Mouse (Mus musculus): Measurements from ENCODE around the gene Spg7. TPM values are rescaled to one million over a fixed set of nuclear protein-coding genes. Genes with fewer than 3 reads are reported as not detected.

Spg7 gene
- polyA plus RNA-seq, 1 experiment from 2014 or later: 60.1 TPM

GRCm38 (mm10) chr8:123113908-123114469, 51.2 kb downstream of the Spg7 start:
- H3K9ac ChIP-seq: no peak overlapping the region
- H3K4me3 ChIP-seq: no peak overlapping the region
- ATAC-seq (replicated peaks; ENCODE audit: insufficient number of reproducible peaks, insufficient read depth, low FRiP score, low read depth): no peak
- H3K36me3 ChIP-seq: no peaks in the 10 kb centered on the region
- H3K27ac ChIP-seq: no peak overlapping the region
- H3K27me3 ChIP-seq: peaks cover 40% of the 10 kb centered on the region
- no peaks in the 10 kb centered on the region for H3K9me3 ChIP-seq (replicated peaks)
- no peak overlapping the region for H3K4me2 ChIP-seq
- 25% methylated on average over 2 of the region's 2 CpGs for WGBS
- H3K4me1 ChIP-seq (replicated peaks): peaks cover 22% of the 10 kb centered on the region

DNA sequence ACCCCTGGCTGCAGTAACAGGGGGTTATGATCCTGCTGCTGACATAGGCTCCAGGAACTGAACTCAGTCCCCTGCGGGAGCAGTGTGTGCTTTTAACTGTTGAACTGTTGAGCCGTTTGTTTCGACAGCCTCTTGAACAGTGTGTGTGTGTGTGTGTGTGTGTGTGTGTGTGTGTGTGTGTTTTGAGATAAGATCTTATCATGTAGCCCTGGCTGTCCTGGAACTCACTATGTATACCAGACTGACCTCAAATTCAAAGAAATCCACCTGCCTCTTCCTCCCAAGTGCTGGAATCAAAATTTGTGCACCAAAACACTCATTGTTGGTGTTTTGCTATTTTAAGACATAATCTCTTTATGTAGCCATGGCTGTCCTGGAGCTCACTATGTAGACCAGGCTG, 51.9 kb downstream of the Spg7 start:
- H3K27me3 ChIP-seq: peaks cover 46% of the 10 kb centered on the region

GRCm38 (mm10) chr8:123117127-123117731, 54.5 kb downstream of the Spg7 start, which contains the start of gene Cpne7:
TSS of gene Cpne7 (plus strand) at chr8:123117374.
- peak within 1 kb of the TSS; percentile 50 for H3K4me3 ChIP-seq
- peaks cover 59% of the 10 kb centered on the region for H3K27me3 ChIP-seq
- WGBS: 1% methylated on average over 50 of the region's 51 CpGs
- H3K36me3 ChIP-seq: no peaks in the 10 kb centered on the region
- H3K4me1 ChIP-seq (replicated peaks): peaks cover 22% of the 10 kb centered on the region
- H3K9ac ChIP-seq: peak within 1 kb of the TSS; percentile 31
- H3K4me2 ChIP-seq: peak within 1 kb of the TSS; percentile 87
- no peak within 1 kb of the TSS for H3K27ac ChIP-seq
- peak; percentile 50; the same call in 1 of the 2 replicates for ATAC-seq (replicated peaks; ENCODE audit: insufficient number of reproducible peaks, insufficient read depth, low FRiP score, low read depth)
- no peaks in the 10 kb centered on the region for H3K9me3 ChIP-seq (replicated peaks)

More for the DNA sequence above, 51.9 kb downstream of the Spg7 start:
- Histone ChIP-seq H3K27ac (no peak overlapping the region), H3K4me3 (no peak overlapping the region), H3K9me3 (replicated peaks) (no peaks in the 10 kb centered on the region), H3K4me1 (replicated peaks) (peaks cover 22% of the 10 kb centered on the region), H3K9ac (no peak overlapping the region), H3K4me2 (no peak overlapping the region), H3K36me3 (no peaks in the 10 kb centered on the region)
- WGBS: 21% methylated on average over 3 of the region's 3 CpGs
- no peak for ATAC-seq (replicated peaks; ENCODE audit: insufficient number of reproducible peaks, insufficient read depth, low FRiP score, low read depth)

DNA sequence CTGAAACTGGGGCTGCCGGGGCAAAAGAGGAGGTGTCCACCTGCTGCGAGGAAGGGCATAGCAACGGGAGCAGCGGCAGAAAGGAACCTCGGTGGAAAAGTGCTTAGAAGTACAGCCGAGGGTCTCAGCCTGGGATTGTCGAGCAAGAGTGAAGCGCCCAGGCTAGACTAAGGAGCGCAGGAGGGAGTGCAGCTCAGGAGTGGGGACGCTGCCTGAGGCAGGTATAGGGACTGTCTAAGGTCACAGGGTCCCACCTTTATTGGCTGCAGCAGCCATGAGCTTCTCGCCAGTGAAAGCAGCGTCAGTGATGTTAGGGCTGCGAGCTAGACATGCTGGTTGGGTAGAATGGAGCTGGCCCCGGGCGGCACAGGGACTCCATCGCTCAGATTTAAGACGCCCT, 55.0 kb downstream of the Spg7 start:
- no peaks in the 10 kb centered on the region for H3K9me3 ChIP-seq (replicated peaks)
- WGBS: 2% methylated on average over 17 of the region's 17 CpGs
- peaks cover 22% of the 10 kb centered on the region for H3K4me1 ChIP-seq (replicated peaks)
- H3K4me2 ChIP-seq: peak overlapping the region; percentile 87
- no peak overlapping the region for H3K27ac ChIP-seq
- H3K4me3 ChIP-seq: peak overlapping the region; percentile 50
- H3K36me3 ChIP-seq: no peaks in the 10 kb centered on the region
- peaks cover 61% of the 10 kb centered on the region for H3K27me3 ChIP-seq
- ATAC-seq (replicated peaks; ENCODE audit: insufficient number of reproducible peaks, insufficient read depth, low FRiP score, low read depth): no peak
- H3K9ac ChIP-seq: 0 out of 2 replicates have a peak overlapping the region, but pooled peaks have one; percentile 31

DNA sequence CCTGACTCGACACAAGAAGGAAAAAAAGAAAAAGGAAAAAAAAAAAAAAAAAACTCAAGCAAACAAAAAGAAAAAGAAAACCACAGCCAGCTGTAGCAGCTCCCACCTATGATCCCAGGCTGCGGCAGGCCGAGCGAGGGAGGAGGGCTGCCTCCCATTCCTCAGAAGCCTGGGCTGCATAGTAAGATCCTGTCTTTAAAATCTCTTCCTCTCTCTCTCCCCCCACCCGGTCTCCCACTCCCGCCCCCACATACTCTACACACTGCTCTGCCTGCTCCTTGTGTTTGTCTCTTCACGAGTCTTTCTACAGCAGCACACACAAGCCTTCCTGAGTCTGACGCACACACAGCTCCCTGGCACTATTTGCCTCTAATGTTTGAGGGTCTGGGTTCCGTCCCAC, 59.3 kb downstream of the Spg7 start:
- WGBS: 43% methylated on average over 9 of the region's 9 CpGs
- no peak for ATAC-seq (replicated peaks; ENCODE audit: insufficient number of reproducible peaks, insufficient read depth, low FRiP score, low read depth)
- H3K4me1 ChIP-seq (replicated peaks): peaks cover 28% of the 10 kb centered on the region
- no peak overlapping the region for H3K4me2 ChIP-seq
- H3K27me3 ChIP-seq: peaks cover 68% of the 10 kb centered on the region
- H3K27ac ChIP-seq: no peak overlapping the region
- no peaks in the 10 kb centered on the region for H3K36me3 ChIP-seq
- H3K9me3 ChIP-seq (replicated peaks): no peaks in the 10 kb centered on the region
- H3K9ac ChIP-seq: no peak overlapping the region
- H3K4me3 ChIP-seq: no peak overlapping the region

- no peak for ATAC-seq (replicated peaks; ENCODE audit: insufficient number of reproducible peaks, insufficient read depth, low FRiP score, low read depth)
These were observed 59.9 kb downstream of the Spg7 start for GRCm38 (mm10) chr8:123122670-123123069.

DNA sequence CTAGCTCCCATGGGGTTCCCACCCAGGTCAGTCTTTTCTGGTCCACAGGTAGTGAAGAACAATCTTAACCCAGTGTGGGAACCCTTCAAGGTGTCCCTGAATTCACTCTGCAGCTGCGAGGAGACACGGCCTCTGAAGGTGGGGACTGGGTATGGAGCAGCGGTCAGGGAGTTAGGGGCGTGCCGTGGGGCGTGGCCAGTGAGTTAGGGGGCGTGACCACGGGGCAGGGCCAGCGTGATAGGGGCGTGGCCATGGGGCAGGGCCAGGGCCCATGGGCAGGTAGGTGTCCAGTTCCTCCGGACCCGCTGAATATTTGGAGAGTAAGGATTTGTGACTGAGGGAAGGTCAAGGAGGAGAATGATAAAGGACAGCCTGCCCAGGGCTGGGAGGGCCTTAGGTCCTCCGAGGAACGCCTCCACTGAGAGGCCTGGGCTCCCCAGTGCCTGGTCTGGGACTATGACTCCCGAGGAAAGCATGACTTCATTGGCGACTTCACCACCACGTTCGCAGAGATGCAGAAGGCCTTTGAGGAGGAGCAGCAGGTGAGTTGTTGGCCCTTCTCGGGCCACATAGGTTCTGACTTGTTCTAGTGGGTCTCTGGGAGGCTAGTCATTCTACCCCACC, 63.6 kb downstream of the Spg7 start:
- Histone ChIP-seq H3K4me1 (replicated peaks) (peaks cover 14% of the 10 kb centered on the region), H3K4me3 (no peak overlapping the region), H3K9ac (no peak overlapping the region), H3K27ac (no peak overlapping the region), H3K9me3 (replicated peaks) (no peaks in the 10 kb centered on the region), H3K36me3 (no peaks in the 10 kb centered on the region), H3K27me3 (peaks cover 43% of the 10 kb centered on the region), H3K4me2 (no peak overlapping the region)
- WGBS: 9% methylated on average over 19 of the region's 19 CpGs
- ATAC-seq (replicated peaks; ENCODE audit: insufficient number of reproducible peaks, insufficient read depth, low FRiP score, low read depth): 0 out of 2 replicates have a peak, but pooled peaks have one; percentile 29

More at GRCm38 (mm10) chr8:123122670-123123069, 59.9 kb downstream of the Spg7 start:
- Histone ChIP-seq H3K9ac (no peak overlapping the region), H3K4me2 (no peak overlapping the region), H3K4me1 (replicated peaks) (peaks cover 22% of the 10 kb centered on the region), H3K9me3 (replicated peaks) (no peaks in the 10 kb centered on the region), H3K27ac (no peak overlapping the region), H3K36me3 (no peaks in the 10 kb centered on the region), H3K27me3 (peaks cover 68% of the 10 kb centered on the region), H3K4me3 (no peak overlapping the region)
- WGBS: 67% methylated on average over 5 of the region's 5 CpGs

DNA sequence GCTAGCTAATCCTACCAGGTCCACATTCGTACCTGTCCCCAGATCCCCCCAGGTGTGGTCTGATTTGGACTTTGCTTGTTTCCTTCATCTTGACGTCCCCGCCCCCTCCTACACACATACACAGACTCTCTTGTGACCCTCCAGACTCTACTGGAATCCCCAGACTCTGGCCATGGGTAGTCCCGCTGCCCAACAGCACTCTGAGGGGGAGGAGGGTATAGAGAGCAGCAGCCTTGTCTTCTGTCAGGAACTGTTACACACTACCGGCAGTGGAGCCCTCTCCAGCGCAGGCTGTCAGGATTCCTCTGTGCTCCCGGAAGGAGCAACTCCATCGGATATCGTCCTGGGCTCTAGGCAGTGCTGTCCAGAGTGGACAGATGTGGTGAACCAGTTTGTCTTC, 68.3 kb downstream of the Spg7 start:
- WGBS: 38% methylated on average over 9 of the region's 9 CpGs
- Histone ChIP-seq H3K9me3 (replicated peaks) (no peaks in the 10 kb centered on the region), H3K9ac (no peak overlapping the region), H3K4me2 (0 out of 2 replicates have a peak overlapping the region, but pooled peaks have one; percentile 13), H3K27me3 (peaks cover 22% of the 10 kb centered on the region), H3K27ac (no peak overlapping the region), H3K4me1 (replicated peaks) (peaks cover 7% of the 10 kb centered on the region), H3K36me3 (no peaks in the 10 kb centered on the region), H3K4me3 (no peak overlapping the region)
- ATAC-seq (replicated peaks; ENCODE audit: insufficient number of reproducible peaks, insufficient read depth, low FRiP score, low read depth): no peak

- WGBS: 100% methylated on average over 2 of the region's 2 CpGs
- H3K4me2 ChIP-seq: no peak overlapping the region
- ATAC-seq (replicated peaks; ENCODE audit: insufficient number of reproducible peaks, insufficient read depth, low FRiP score, low read depth): no peak
- H3K27ac ChIP-seq: no peak overlapping the region
- peaks cover 16% of the 10 kb centered on the region for H3K4me1 ChIP-seq (replicated peaks)
- no peaks in the 10 kb centered on the region for H3K36me3 ChIP-seq
- peaks cover 4% of the 10 kb centered on the region; the same call in 1 of the 2 replicates for H3K27me3 ChIP-seq
- no peak overlapping the region for H3K9ac ChIP-seq
- H3K9me3 ChIP-seq (replicated peaks): no peaks in the 10 kb centered on the region
- H3K4me3 ChIP-seq: no peak overlapping the region
These were observed 70.2 kb downstream of the Spg7 start for GRCm38 (mm10) chr8:123132953-123133352.

DNA sequence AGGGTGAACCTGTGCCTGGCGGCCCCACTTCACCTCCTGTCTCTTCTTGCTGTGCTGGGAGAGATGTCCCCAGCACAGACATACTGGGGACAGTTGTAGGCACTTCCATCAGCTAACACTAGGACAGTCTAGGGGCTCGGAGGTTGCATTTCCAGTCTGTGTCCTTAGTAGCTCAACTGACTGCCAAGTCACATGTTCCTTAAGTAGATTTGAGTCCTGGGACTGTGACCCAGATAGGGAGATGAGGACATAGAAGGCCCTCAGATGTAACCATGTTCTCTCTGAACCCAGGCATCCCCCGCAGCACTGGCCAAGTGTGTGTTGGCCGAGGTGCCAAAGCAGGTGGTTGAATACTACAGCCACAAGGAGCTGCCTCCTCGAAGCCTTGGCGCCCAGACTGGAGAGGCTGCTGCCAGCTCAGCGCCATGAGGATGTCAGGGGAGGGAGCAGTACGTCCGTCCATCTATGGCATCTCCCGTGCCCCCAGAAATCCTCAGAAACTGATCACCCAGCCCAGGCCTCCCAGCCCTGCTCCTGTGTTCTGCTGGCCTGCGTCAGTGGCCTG, 71.5 kb downstream of the Spg7 start:
- no peak overlapping the region for H3K9ac ChIP-seq
- H3K36me3 ChIP-seq: no peaks in the 10 kb centered on the region
- peaks cover 18% of the 10 kb centered on the region for H3K4me1 ChIP-seq (replicated peaks)
- H3K27ac ChIP-seq: no peak overlapping the region
- H3K9me3 ChIP-seq (replicated peaks): no peaks in the 10 kb centered on the region
- WGBS: 84% methylated on average over 11 of the region's 11 CpGs
- ATAC-seq (replicated peaks; ENCODE audit: insufficient number of reproducible peaks, insufficient read depth, low FRiP score, low read depth): no peak
- H3K4me3 ChIP-seq: no peak overlapping the region
- H3K4me2 ChIP-seq: no peak overlapping the region
- no peaks in the 10 kb centered on the region for H3K27me3 ChIP-seq

DNA sequence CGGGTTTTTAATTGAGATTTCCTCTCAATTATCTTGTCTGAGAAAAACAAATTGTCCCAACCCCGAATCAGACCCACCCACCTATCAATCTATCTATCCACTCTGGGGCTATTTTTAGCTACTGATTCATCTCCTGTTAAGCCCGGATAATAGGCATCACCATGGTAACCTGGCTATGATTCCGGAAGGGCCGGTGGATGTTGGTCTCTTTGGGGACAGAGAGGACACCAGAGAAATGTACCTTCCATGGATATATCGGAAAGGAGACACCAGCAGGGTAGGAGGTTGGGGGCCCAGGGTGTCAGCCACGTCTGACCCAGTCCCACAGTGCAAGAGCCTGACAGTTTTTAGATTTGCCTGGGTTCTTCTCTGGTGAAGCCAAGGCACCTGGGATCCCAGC, 72.7 kb downstream of the Spg7 start:
- Histone ChIP-seq H3K27me3 (no peaks in the 10 kb centered on the region), H3K36me3 (no peaks in the 10 kb centered on the region), H3K27ac (no peak overlapping the region), H3K4me3 (no peak overlapping the region), H3K4me2 (no peak overlapping the region), H3K9me3 (replicated peaks) (no peaks in the 10 kb centered on the region), H3K4me1 (replicated peaks) (peaks cover 18% of the 10 kb centered on the region), H3K9ac (no peak overlapping the region)
- ATAC-seq (replicated peaks; ENCODE audit: insufficient number of reproducible peaks, insufficient read depth, low FRiP score, low read depth): no peak
- WGBS: 36% methylated on average over 7 of the region's 7 CpGs

Data from heart, embryonic 15.5 days (tissue).